Mouse (Mus musculus): ENCODE measurements at regions not wholly inside any gene's neighbourhood (a gene's known extent, or its start where the extent isn't known, plus 50 kb on each side); places are given as distances from the start of the nearest gene placed in this dataset.

DNA sequence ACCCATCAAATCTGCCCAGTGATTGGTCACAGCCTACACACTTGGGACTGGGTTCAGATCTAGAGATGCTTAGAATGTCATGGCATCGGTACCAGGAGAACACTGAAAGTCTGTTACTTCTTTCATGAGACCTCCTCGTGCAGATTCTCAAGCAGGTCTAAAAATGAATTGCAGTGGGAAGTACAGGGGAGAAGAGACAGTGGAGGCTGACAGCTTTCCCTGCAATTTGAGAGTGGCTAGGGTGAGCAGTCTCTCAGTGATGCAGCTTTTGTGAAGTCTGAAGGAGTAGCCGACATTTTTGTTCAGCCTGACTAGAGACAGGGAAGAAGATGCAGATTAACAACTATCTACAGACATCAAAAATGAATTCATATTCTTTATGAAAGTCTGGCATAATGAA, 112.5 kb downstream of the Fam198b start:
- no peak for TF ChIP-seq CTCF (IDR thresholded peaks at IDR 0.05; ENCODE audit: low read depth)
- TF ChIP-seq EP300 (IDR thresholded peaks at IDR 0.05; ENCODE audit: low read depth) = no peak

All from heart, postnatal 0 days (tissue).